Mouse (Mus musculus) urinary bladder, postnatal 0 days (tissue): Measurements from ENCODE around the gene Gm9817. TPM values are rescaled to one million over a fixed set of nuclear protein-coding genes. Genes with fewer than 3 reads are reported as not detected.

Source experiments
- polyA plus RNA-seq: library from polyadenylated mRNA; unstranded; fragments of >200 nt; fragmentation: Nextera tagmentation; extraction: Ambion mirVana; gene quantifications from 2 replicates; pipeline ENCODE4 v1.2.1, GENCODE M21; 2015

Gm9817 gene
- not detected in 2 replicates for polyA plus RNA-seq

DNA sequence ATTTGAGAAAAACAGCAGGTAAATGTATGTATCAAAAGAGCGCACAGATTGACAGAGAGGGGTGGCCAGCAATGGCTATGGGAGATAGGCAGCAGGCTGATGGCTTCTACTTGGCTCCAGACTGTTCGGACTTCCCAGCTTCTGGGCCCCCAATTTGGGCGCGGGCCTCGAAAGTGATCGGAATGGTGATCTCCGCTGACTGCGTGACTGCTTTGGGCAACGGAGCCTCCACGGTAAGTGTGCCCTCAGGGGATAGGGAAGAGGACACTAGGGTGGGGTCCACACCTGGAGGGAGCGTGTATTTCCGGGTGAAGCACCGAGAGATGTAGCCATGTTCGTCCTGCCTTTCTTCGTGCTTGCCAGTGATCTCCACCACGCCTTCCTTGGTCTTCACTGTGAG lies at the start of gene Gm9817:
Gene Gm9817, plus strand, starts transcription at position 301 of the 400 bp plus-strand sequence.

Other genes starting within 250 kb of the Gm9817 start
- 45.0 and 51.3 TPM in 2 replicates for gene Dtnbp1, start 76.5 kb upstream of the Gm9817 start, polyA plus RNA-seq